Mouse (Mus musculus) limb, embryonic 11.5 days (tissue): ENCODE results near the gene Tes3-ps. TPM values are rescaled to one million over a fixed set of nuclear protein-coding genes. Genes with fewer than 3 reads are reported as not detected.
A peak's percentile ranks its signal among the peaks of the same experiment; 100 is the strongest.

Experiments used
- ATAC-seq: fragments of 200-750 bp; cut with Nextera tagmentation; 2 replicates; pipeline ENCODE4 v1.8.0; 2017; ENCODE audit warnings: low read depth; ENCODE audit not compliant: insufficient number of reproducible peaks, low FRiP score, low TSS enrichment
- DNase-seq: peaks from one replicate; pipeline ENCODE4 v3.0.0-alpha.2; 2015; ENCODE audit warnings: low spot score
- H3K27ac ChIP-seq: fragments of 300-500 bp; sonication (generic); replicated peaks from 2 replicates; pipeline ENCODE4 v1.5.1; 2014; ENCODE audit warnings: low read depth, mild to moderate bottlenecking, low read length
- H3K27me3 ChIP-seq: fragments of 300-500 bp; sonication (generic); 2 replicates; pipeline ENCODE4 v1.6.1; 2014; ENCODE audit warnings: mild to moderate bottlenecking, low read length, mixed read lengths; ENCODE audit not compliant: control insufficient read depth, insufficient read depth
- H3K36me3 ChIP-seq: fragments of 300-500 bp; sonication (generic); 2 replicates; pipeline ENCODE4 v1.6.1; 2014; ENCODE audit warnings: mild to moderate bottlenecking, low read length, moderate library complexity, mixed read lengths; ENCODE audit not compliant: control insufficient read depth, insufficient read depth
- H3K4me1 ChIP-seq: fragments of 300-500 bp; sonication (generic); 2 replicates; pipeline ENCODE4 v1.6.1; 2014; ENCODE audit warnings: low read length, mixed read lengths; ENCODE audit not compliant: control insufficient read depth, insufficient read depth
- H3K4me2 ChIP-seq: fragments of 300-500 bp; sonication (generic); 2 replicates; pipeline ENCODE4 v1.6.1; 2014; ENCODE audit warnings: low read depth, mild to moderate bottlenecking, moderate library complexity; ENCODE audit not compliant: severe bottlenecking
- H3K4me3 ChIP-seq: fragments of 300-500 bp; sonication (generic); 2 replicates; pipeline ENCODE4 v1.5.1; 2014; ENCODE audit warnings: low read depth, low read length
- H3K9ac ChIP-seq: fragments of 300-500 bp; sonication (generic); 2 replicates; pipeline ENCODE4 v1.6.1; 2014; ENCODE audit warnings: mild to moderate bottlenecking, low read length
- H3K9me3 ChIP-seq: fragments of 300-500 bp; sonication (generic); 2 replicates; pipeline ENCODE4 v1.6.1; 2016; ENCODE audit warnings: low read length; ENCODE audit not compliant: control insufficient read depth
- WGBS: fragments of 180-500 bp; shearing (Covaris S2); extraction: QIAGEN DNeasy Blood & Tissue Kit; methylation state at CpG from one replicate; pipeline ENCODE4 v1.1.7; 2014; 5-methylcytosine and 5-hydroxymethylcytosine counted together
- polyA plus RNA-seq: library from polyadenylated mRNA; unstranded; fragments of >200 nt; fragmentation: Nextera tagmentation; extraction: Ambion mirVana; gene quantifications from 2 replicates; pipeline ENCODE4 v1.2.1, GENCODE M21; 2014

Tes3-ps gene
- polyA plus RNA-seq = 0.85 and 0.87 TPM in 2 replicates

- 73% methylated on average over 6 of the region's 6 CpGs for WGBS
- no peak for ATAC-seq
- H3K27ac ChIP-seq = no peak within 1 kb of the TSS
- H3K27me3 ChIP-seq = no peaks in the 10 kb centered on the region
- H3K4me2 ChIP-seq = no peak within 1 kb of the TSS
- no peaks in the 10 kb centered on the region for H3K4me1 ChIP-seq
- no peak within 1 kb of the TSS for H3K9ac ChIP-seq
- H3K4me3 ChIP-seq = no peak within 1 kb of the TSS
- no peaks in the 10 kb centered on the region for H3K9me3 ChIP-seq
- H3K36me3 ChIP-seq = no peaks in the 10 kb centered on the region
- DNase-seq = no peak
These were observed at the start of gene Tes3-ps for GRCm38 (mm10) chr13:49492376-49493368. Gene Tes3-ps (plus strand): TSS chr13:49493318.

DNA sequence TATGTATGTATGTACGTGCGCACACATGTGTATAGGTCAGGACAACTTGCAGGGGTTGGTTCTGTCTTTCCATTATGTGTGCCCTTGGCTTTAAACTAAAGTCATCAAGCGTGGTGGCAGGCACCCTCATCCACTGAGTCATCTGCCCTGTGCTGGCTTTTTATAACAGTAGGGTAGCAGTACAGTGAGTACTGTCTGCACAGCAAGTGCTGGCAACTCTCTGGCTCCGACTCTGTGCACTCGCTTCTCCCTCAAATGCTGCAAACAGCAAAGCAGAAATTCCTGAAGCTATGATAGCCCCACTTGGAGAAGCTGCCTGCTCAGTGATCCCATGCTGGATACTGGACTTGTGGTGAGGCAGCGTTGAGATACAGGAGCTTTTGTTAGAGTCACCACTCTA lies 48.7 kb upstream of the Tes3-ps start:
- peaks cover 6% of the 10 kb centered on the region; the same call in 1 of the 2 replicates for H3K36me3 ChIP-seq
- DNase-seq (no peak), ATAC-seq (no peak)
- H3K9me3 ChIP-seq = no peaks in the 10 kb centered on the region
- H3K4me3 ChIP-seq = no peak overlapping the region
- no peaks in the 10 kb centered on the region for H3K4me1 ChIP-seq
- no peaks in the 10 kb centered on the region for H3K27me3 ChIP-seq
- H3K27ac ChIP-seq = no peak overlapping the region
- H3K4me2 ChIP-seq = no peak overlapping the region
- WGBS = 89% methylated on average over 6 of the region's 6 CpGs
- H3K9ac ChIP-seq = no peak overlapping the region

- H3K36me3 ChIP-seq = no peaks in the 10 kb centered on the region; the same call in 1 of the 2 replicates
- peak; percentile 57; the same call in 1 of the 2 replicates for ATAC-seq
- 0 out of 2 replicates have a peak overlapping the region, but pooled peaks have one; percentile 12 for H3K9ac ChIP-seq
- H3K9me3 ChIP-seq = no peaks in the 10 kb centered on the region
- 56% methylated on average over 5 of the region's 5 CpGs for WGBS
- no peaks in the 10 kb centered on the region for H3K27me3 ChIP-seq
- H3K4me3 ChIP-seq = no peak overlapping the region
- no peak overlapping the region for H3K4me2 ChIP-seq
- peak; percentile 87 for DNase-seq
- no peak overlapping the region for H3K27ac ChIP-seq
- no peaks in the 10 kb centered on the region for H3K4me1 ChIP-seq
These were observed 43.8 kb upstream of the Tes3-ps start for GRCm38 (mm10) chr13:49449318-49449749.

DNA sequence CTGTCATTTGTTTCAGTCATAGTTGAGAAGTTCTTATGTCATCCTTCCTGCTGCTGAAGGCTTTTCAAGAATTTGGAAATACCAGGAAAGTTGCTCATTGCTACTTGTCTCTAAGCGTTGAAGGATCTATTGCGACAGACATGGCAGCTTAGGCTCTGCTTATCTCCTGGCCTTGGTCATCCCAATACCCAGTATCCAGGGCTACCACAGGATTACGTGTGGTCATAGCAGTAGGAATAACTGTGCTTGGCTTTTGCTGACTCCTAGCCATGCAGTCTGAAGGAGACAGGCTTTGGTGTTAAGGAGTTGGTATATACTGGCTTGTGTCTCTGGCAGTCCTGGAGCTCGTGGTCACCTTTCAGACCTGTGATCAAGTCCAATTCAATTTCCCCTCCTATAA lies 32.8 kb upstream of the Tes3-ps start:
- H3K4me2 ChIP-seq = no peak overlapping the region
- peaks cover 11% of the 10 kb centered on the region; the same call in 1 of the 2 replicates for H3K36me3 ChIP-seq
- no peaks in the 10 kb centered on the region for H3K27me3 ChIP-seq
- H3K9me3 ChIP-seq = no peaks in the 10 kb centered on the region
- H3K4me1 ChIP-seq = no peaks in the 10 kb centered on the region
- WGBS = 90% methylated on average over 4 of the region's 4 CpGs
- H3K9ac ChIP-seq = no peak overlapping the region
- no peak for ATAC-seq
- no peak overlapping the region for H3K4me3 ChIP-seq
- no peak overlapping the region for H3K27ac ChIP-seq
- no peak for DNase-seq

- no peak for DNase-seq
- H3K27ac ChIP-seq = no peak overlapping the region
- no peaks in the 10 kb centered on the region for H3K27me3 ChIP-seq
- WGBS = 88% methylated on average over 5 of the region's 5 CpGs
- no peaks in the 10 kb centered on the region for H3K9me3 ChIP-seq
- no peak overlapping the region for H3K9ac ChIP-seq
- H3K36me3 ChIP-seq = peaks cover 13% of the 10 kb centered on the region; the same call in 1 of the 2 replicates
- no peak overlapping the region for H3K4me3 ChIP-seq
- H3K4me2 ChIP-seq = no peak overlapping the region
- ATAC-seq = no peak
- no peaks in the 10 kb centered on the region for H3K4me1 ChIP-seq
These were observed 32.3 kb upstream of the Tes3-ps start for GRCm38 (mm10) chr13:49460692-49461414.

GRCm38 (mm10) chr13:49461458-49462132 lies 31.5 kb upstream of the Tes3-ps start:
- WGBS = 91% methylated on average over 15 of the region's 15 CpGs
- Histone ChIP-seq H3K9me3 (no peaks in the 10 kb centered on the region), H3K27ac (no peak overlapping the region), H3K9ac (no peak overlapping the region), H3K27me3 (no peaks in the 10 kb centered on the region), H3K36me3 (peaks cover 13% of the 10 kb centered on the region; the same call in 1 of the 2 replicates), H3K4me2 (no peak overlapping the region), H3K4me1 (no peaks in the 10 kb centered on the region), H3K4me3 (no peak overlapping the region)
- DNase-seq = no peak
- no peak for ATAC-seq

DNA sequence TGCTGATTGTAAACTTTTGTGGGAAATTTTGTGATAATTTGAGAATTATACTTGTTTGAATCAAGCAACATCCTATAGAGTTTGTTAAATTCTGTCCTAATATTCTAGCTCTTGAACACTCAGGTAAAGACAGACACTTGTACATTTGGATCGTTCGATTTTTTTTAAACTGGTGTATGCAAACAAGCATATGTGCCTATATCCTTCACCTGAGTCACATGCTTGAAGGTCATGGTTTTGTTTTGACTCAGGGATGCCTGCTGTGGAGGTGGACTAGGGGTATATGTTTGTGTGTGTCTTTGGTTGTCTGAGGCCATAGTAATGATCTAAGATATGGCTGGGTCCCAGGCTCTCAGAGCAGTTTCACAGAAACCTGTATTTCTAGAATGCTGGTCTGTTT lies 30.2 kb upstream of the Tes3-ps start:
- ATAC-seq = no peak
- Histone ChIP-seq H3K4me1 (no peaks in the 10 kb centered on the region), H3K27ac (no peak overlapping the region), H3K36me3 (peaks cover 13% of the 10 kb centered on the region; the same call in 1 of the 2 replicates), H3K27me3 (no peaks in the 10 kb centered on the region), H3K4me2 (no peak overlapping the region), H3K9ac (no peak overlapping the region), H3K4me3 (no peak overlapping the region), H3K9me3 (no peaks in the 10 kb centered on the region)
- WGBS = 96% methylated on average over 2 of the region's 2 CpGs
- DNase-seq = no peak

GRCm38 (mm10) chr13:49465875-49466274 lies 27.2 kb upstream of the Tes3-ps start:
- H3K9ac ChIP-seq = no peak overlapping the region
- no peak for DNase-seq
- H3K9me3 ChIP-seq = no peaks in the 10 kb centered on the region
- H3K27me3 ChIP-seq = no peaks in the 10 kb centered on the region
- no peak for ATAC-seq
- H3K4me2 ChIP-seq = no peak overlapping the region
- no peak overlapping the region; the same call in 1 of the 2 replicates for H3K27ac ChIP-seq
- H3K4me1 ChIP-seq = no peaks in the 10 kb centered on the region
- WGBS = 96% methylated on average over 4 of the region's 4 CpGs
- no peak overlapping the region for H3K4me3 ChIP-seq
- peaks cover 13% of the 10 kb centered on the region; the same call in 1 of the 2 replicates for H3K36me3 ChIP-seq
